Mouse (Mus musculus) gastrocnemius, adult 8-10 months (tissue): ENCODE results near the gene Sntb2. TPM values are rescaled to one million over a fixed set of nuclear protein-coding genes. Genes with fewer than 3 reads are reported as not detected.
A peak's percentile ranks its signal among the peaks of the same experiment; 100 is the strongest.

ENCODE experiments used
- DNase-seq, 2 experiments: peaks; one replicate each; pipeline ENCODE4 v3.0.0; 2022; ENCODE audit warnings: low spot score in 2 of 2
- total RNA-seq, 4 experiments: library from RNA; stranded (reverse); gene quantifications; 2 replicates each; pipeline ENCODE4 v1.2.4; 2022

The Sntb2 gene
- total RNA-seq, 4 experiments from 2014 or later = 2.4 to 3.9 (median 3.7) TPM

DNA sequence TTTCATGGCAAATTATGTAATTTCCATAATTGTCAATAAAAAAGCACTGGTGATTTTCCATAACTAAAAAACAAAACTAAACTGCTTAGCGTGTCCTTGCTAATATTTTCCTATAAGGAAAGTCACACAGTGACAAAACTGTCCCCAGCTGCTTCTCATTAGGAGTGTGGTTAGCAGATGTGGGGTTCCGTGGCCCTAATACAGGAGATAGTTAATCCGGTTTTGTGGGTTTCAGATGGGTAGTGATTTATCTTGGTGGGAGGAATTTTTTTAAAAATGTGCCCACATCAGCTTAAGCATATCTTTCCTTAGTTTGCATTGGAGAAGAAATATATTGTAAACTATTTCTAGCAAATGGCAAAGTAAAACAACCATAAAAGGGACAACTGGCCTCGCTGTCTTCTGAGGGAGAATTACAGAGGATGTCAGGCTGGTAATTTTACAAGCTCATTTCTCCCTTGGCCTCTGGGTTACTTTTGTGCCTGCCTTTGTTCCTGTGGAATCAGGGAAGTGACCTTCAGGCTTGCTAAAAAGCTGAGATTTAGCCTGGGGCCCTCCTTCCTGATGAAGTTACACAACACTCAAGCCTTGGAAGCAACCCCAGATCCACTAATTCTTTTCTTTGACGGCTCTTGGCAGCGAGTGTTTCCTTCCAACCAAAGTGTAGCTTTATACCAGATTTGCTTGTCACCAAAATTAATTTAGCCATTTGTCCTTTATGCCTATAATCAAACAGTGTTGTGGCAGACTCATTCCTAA lies 6.2 kb upstream of the Sntb2 start:
- DNase-seq = peak in 1 of 2 experiments; percentile 22

DNA sequence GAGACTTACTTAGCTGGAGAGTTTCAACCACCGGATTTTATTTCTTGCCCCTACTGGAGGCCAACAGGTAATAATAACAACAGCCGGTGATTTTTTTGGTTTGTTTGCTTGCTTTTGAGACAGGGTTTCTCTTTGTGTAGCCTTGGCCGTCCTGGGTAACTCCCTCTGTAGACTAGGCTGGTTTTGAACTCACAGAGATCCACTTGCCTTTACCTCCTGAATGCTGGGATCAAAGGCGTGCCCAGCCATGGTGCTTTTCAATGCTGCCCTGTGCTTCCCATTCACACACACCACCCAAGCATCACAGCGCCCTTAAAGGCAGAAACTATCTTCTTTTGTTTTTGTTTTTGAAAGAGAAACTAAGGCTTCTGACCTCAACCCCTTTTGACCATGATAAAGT lies 5.6 kb upstream of the Sntb2 start:
- DNase-seq = no peak

DNA sequence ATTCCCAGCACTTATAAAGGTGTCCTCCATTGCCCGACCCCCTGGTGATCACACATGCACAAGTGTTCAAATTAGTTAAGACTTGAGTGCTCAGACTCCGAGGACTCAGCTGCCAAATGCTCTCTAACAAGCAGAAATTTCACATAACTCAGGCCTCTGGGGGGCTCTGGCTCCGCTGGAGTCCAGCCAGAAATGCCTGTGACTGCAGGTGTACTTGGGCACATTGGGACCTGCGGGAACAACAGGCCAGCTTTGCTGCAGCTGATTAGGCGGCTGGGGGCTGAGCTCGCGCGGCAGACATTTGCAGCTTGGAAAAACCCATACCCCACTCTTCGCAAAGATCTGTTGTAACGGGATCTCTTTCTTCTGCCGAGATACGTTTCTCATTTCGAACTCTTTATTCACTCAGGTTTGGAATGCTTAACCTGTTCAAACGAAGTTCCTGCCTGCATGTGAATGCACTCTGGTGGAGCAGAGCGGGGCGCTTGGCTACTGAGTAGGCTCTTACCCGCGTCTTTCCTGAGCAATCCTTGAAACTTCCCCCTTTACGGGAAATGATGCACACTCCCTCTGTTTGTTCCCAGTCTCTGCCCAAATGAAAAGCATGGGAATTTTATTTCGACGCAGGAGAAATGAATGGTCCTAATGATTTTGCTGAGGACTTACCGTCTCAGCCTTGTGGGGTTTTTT lies 3.0 kb upstream of the Sntb2 start:
- DNase-seq = no peak

DNA sequence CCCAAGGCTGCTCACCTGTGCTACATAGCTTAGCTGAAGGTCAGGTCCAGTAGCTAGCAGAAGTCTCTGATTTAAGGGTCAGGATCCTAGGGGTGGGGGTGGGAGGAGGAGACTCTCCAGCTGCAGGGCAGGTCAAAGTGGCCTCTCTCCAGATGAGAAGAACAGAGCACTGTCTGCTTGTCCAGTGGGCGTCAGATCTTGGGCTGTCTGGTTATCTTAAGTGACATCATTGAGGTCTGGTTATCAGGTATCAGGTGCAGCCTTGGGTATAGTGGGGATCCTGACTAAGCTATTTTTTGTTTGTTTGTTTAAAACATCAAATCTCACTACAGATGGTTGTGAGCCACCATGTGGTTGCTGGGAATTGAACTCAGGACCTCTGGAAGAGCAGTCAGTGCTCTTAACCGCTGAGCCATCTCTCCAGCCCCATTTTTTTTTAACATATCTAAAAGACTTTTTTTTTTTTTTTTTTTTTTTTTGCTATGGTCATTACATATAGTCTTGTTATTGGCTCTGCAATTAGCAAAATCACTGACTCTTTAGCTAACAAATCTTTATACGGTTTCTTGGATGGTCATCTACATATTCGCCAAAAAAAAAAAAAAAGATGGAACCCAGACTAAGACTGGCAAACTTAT lies 1.9 kb upstream of the Sntb2 start:
- no peak for DNase-seq

DNA sequence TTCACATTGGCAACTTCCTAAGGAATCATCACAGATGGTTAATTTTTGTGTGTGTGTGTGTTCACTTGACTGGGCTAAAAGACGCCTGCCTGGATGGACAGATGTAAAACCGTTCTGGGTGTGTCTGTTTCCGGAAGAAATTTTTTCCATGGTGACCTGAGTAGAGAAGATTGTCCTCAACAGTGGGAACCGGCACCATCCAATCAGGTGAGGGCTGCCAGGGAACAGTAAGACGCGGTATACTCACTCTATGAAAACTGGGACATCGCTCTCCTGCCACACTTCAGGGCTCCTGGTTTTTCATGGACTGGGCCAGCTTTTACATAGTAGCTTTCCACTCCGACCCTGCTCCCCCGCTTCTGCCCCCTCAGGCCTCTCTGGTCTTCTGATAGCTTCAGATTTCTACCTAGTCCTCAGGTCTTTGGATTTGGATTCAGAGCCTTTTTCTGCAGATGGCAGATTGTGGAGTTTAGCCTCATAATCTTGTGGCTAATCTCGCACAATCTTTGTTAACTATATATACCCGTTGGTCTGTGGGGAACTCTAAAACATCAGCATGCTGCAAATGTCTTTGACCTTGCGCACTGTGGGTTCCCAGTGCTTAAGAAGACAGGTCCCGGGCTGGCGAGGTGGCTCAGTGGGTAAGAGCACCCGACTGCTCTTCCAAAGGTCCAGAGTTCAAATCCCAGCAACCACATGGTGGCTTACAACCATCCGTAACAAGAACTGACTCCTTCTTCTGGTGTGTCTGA lies 1.1 kb upstream of the Sntb2 start:
- no peak for DNase-seq

DNA sequence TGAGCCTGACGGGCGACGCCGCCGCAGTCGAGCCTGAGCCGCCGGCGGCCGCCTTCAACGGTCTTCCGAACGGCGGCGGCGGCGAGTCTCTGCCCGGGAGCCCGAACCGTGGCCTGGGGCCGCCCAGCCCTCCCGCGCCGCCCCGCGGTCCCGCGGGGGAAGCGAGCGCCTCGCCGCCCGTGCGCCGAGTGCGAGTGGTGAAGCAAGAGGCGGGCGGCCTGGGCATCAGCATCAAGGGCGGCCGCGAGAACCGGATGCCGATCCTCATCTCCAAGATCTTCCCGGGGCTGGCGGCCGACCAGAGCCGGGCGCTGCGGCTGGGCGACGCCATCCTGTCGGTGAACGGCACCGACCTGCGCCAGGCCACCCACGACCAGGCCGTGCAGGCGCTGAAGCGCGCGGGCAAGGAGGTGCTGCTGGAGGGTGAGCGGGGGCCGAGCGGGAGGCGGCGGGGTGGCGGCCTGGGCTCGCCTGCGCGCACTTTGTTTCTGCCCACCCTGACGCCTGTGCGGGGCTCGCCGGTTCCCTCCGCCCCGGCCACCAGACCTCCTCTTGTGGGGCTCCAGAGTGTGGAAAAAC lies 438 bp downstream of the Sntb2 start:
- peak in 1 of 2 experiments; percentile 40 for DNase-seq

DNA sequence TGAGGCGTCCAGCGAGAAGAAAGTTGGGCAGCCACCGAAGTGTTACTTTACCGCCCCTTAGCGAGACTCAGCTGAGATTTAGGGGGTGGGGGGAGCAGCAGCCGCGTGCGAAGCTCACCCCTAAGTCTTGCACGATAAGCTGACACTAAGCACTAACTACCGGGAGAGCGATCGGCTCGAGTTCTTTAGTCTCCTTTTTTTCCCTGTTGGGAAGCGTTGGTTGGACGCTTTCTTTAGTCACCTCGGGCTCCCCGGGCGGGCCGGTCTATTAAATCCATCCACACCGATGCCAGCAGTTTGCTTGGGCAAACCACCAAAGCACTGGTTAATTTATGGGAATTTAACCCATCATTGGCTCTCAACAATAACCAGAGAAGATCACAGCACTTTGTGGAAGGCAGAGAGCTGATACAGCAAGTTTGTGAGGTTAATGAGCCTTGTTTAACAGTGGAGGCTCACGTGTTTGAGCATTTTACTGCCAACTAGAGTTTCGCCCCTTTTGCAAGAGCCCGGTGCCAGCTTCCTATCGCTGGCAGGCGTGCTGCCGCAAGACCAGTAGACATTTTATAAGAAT lies 1.0 kb downstream of the Sntb2 start:
- peak in 1 of 2 experiments; percentile 18 for DNase-seq

DNA sequence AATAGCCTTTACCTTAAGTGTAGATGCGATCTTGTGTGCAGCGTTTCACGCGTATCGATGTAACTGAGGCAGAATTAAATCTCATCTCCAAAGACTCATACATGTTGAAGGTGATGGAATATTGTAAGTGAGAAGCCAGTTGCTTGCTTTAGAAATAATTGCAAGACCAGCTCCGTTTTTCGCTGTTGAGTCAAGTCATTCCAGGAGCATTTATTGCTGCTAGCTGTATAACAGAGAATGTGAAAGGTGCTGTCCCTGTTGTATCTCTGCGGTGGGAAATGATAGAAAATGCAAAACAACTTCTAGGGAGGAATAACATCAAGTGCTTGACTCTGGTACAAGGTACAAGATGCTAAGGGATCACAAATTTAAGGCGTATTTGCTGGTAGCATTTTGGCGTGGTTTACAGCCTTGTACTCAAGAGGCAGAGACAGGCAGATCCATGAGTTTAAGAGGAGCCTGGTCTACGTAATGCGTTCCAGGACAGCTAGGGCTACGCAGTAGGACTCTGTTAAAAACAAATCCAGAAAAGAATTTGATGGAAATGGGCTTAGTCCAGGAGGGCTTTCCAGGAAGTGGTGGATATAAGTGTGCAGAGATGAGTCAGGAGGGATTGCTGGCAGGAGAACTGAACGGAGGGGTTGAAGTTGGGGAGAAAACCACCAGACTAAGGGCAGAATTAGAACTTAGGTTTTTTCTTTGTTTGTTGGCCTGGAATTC lies 1.7 kb downstream of the Sntb2 start:
- DNase-seq = no peak

DNA sequence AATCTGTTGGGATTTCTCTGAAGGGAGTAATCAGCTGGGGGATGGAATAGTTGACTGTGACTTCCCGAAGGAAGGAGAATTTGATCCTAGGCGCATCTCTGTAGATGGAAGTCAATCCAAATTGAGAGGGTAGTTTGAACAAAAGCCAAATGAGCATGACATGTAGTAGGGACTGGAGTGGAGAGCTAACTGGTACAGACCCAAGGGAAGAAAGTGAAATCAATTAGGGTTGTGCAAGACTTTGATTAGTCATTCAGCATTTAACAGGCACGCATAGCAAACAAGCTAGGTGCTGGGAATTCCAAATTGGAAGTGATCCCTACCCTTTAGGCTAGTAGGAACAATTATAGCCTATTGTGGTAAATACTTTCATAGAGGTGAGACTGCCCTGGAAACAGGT lies 6.3 kb downstream of the Sntb2 start:
- DNase-seq = no peak

DNA sequence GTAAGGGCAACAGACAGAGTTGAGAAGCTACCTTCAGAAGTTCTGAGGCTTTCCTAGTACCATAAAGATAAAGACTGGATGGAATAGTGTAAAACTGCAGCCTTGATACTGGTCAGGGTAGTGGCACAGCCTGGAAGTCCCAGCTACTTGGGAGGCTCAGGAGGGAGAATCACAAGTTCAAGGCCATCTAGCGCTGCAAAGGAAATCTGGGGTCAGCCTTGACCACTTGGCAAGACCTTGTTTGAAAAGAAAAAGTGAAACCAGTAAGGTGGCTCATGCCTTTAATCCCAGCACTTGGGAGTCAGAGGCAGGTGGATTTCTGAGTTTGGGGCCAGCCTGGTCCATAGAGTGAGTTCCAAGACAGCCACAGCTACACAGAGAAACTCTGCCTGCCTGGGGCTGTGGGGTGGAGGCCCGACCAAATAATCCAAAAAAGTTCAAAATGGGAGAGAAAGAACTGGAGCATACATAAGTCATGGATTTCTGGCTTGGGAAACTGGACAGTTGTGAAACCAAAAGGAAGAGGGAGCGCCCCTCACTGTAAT lies 8.4 kb downstream of the Sntb2 start:
- no peak for DNase-seq

DNA sequence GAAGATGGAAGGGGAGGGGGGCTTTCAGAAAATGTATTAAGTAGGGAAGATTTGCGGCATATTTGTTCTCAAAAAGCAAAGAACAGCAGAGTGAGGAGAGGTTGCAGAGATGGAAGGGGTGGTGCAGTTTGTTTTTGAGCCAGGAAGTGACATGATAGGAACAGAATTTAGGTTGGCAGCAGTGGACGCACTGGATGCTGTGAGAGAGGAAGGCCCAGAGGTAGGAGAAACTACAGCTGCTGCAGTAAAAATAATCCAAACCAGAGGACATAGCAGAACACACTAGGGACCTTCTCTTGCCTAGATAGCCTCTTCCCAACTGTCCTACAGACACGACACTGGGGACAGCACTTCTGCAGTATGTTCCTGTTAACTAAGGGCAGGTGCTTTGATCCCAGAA lies 9.2 kb downstream of the Sntb2 start:
- peak; percentile 13 to 34 for DNase-seq

DNA sequence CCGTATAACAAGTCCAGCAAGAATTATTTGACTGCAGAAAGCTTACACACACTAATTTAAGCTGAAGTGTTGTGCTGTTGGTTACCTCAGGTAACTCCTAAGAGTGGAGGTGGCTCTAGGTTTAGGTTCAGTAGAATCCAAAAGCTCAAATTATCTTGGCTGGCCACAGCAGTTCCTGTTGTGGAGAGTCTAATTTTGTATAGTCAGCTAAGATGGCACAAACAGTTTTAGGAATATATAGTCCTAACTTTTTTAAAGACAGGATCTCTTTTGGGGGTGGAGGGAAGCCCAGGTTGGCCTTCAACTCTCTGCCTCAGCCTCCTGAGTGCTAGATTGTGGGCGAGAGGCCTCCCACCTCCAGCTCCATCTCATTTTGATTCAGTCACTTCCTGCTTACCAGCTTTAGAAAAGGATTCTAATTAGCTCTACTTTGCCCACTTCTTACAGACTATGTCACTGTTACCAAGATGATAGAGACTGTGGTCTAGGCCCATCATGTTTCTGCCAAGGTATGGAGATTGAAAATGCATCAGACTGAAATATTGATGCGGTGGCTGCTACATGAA lies 13.2 kb downstream of the Sntb2 start:
- no peak for DNase-seq

DNA sequence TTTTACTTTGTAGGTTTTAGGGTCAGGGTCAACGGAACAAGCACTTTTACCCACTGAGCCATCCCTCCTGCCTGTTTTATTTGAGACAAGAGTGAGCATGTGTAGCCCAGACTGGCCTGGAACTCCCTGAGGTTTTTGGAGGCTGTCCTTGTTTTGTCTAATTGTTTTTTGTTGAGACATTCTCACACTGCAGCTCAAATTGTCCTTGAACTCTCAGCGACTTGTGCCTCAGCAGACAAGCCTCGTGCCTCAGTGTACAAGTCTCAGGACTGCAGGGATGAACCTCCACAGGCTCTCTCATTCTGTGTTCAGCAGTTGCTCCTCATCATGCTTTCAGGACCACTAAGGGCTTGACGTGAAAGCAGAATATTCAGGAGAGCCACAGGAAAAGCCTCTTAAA lies 16.2 kb downstream of the Sntb2 start:
- no peak for DNase-seq

DNA sequence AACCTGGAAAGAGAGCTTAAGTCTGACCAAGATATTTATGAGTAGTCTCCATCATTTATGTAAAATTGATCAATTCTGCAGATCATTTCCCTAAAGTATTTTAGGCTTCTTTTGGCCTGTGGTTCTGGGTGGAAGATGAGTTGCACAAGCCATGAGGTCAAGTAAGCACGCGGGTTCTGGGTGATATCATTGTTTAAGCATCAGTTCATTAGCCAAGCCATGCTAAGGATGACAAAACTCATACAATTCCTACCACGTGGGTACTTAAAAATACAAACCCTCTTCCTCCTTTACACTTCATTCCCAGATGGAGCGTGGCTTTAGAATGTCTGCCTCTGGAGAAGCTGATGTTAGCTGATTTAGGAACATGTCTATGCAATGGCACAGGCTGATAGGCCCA lies 18.0 kb downstream of the Sntb2 start:
- no peak for DNase-seq

DNA sequence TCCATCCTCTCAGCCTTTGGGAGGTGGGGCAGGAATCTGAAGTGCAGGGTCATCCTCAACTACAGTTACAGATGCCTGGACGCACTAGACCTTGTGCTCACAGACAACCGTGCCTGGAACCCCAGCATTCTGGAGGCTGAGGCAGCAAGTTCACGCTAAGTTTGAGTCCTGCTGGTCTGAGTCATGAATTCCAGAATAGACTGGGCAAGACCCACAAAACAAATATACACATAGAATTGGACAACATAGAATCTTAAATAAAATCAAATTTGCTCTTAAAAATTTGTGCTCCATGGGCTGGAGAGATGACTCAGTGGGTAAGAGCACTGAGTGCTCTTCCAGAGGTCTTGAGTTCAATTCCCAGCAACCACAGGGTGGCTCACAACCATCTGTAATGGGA lies 21.5 kb downstream of the Sntb2 start:
- DNase-seq = no peak

DNA sequence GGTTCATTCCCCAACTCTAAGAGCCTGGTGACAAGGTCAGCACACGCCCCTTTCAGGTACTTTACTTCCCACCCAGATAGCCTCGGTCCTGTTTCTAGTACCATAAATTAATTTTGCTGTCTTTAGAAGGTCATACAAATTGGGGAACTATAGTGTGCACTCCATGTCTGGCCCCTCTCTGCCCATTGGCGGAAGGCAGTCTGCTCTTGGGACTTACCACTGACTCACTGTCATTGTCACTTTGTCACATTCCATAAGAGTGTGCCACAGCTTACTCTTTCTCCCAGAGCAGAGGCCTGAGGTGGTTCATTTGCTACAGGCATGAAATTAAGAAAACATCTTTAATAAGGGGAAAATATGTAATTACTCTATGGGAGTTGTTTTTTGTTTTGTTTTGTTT lies 22.7 kb downstream of the Sntb2 start:
- DNase-seq = no peak

DNA sequence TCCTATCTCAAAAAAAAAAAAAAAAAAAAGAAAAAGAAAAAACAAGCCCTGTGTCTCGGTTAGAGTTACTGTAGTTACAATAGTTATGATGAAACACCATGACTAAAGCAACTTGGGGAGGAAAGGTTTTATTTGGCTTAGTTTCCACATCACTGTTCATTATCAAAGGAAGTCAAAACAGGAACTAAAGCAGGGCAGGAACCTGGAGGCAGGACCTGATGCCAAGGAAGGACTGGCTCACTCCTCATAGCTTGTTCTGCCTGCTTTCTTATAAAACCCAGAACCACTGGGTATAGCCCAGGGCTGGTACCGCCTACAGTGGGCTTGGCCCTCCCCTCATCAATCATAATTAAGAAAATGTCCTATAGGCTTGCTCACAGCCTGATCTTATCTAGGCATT lies 24.1 kb downstream of the Sntb2 start:
- DNase-seq = no peak

DNA sequence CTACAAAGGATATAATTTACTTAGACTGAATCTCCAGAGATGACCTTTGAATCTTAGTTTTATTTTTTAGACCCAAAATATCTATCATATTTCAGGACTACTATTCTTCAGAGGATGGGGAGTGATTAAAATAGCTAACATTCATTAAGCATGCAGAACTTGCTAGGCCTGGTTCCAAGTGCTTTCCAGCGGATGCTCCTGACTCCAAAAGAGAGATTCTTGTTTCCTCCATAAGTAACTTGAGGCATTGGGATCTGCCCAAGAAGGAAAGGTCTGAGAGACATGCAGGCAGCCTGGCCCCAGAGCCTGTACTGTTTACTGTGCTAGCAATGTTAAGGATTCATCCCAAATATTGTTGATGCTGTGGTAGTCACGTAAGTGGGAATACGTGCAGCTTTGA lies 26.8 kb downstream of the Sntb2 start:
- DNase-seq = no peak

DNA sequence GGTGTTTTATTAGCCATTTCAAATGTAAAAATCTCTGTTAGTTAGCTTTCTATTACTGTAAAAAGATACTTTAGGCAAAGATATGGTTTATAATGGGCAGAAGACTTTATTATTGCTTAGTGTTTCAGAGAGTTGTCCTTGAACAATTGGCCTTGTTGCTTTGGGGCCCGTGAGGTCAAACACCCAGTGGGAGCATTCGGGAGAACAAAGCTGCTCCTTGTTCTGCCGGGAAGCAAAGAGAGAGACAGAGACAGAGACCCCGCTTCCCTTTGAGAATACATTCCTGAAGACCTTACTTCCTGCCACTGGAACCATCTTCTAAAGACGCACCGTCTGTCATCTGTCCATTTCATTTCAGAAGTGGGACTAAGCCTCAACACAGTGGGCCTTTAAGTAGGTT lies 27.8 kb downstream of the Sntb2 start:
- DNase-seq = no peak

DNA sequence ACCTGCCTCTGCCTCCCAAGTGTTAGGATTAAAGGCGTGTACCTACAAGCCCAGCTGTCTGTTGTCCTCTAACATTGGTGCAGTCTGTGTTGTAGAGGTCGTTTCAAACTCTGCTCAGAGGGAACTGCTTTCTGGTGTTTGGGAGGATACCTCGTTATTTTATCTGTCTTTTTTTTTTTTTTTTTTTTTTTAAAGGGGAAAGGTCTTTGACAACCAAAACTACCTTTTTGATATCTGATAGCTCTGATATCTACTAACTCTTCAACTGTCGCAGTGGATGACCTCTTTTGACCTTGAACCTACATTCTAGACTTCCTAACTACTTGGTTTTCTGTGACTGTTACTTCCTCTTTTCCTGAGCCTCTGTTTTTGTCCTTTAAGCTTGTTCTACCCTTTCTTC lies 29.0 kb downstream of the Sntb2 start:
- DNase-seq = no peak
